In genomic region chr9:55208458-55208789, GRCm38 (mm10) we compare ENCODE assay signal across 8 mouse cellular contexts. TPM values are rescaled to one million over a fixed set of nuclear protein-coding genes. Genes with fewer than 3 reads are reported as not detected.
A peak's percentile ranks its signal among the peaks of the same experiment; 100 is the strongest.
DNase-seq lines count a peak whose midpoint lies in the region; ATAC-seq lines count a peak whose summit lies in the region.

No protein-coding gene starts in this region.

- H3K4me1 ChIP-seq in kidney, embryonic 15.5 days = peaks cover 29% of the 10 kb centered on the region
- peaks cover 9% of the 10 kb centered on the region for H3K4me1 ChIP-seq in brown adipose tissue, adult 24 weeks (ENCODE audit: control insufficient read depth, insufficient read depth, insufficient read length, low read length)
- peaks cover 32% of the 10 kb centered on the region for H3K4me1 ChIP-seq in hindbrain, embryonic 15.5 days (replicated peaks)
- H3K4me1 ChIP-seq in midbrain, embryonic 13.5 days (replicated peaks) = peaks cover 30% of the 10 kb centered on the region

- peaks cover 20% of the 10 kb centered on the region for H3K36me3 ChIP-seq in kidney, embryonic 15.5 days
- peaks cover 13% of the 10 kb centered on the region for H3K36me3 ChIP-seq in hindbrain, embryonic 15.5 days
- H3K36me3 ChIP-seq in midbrain, embryonic 13.5 days = peaks cover 11% of the 10 kb centered on the region; the same call in 1 of the 2 replicates

- peak overlapping the region; percentile 80 for H3K9ac ChIP-seq in kidney, embryonic 15.5 days
- peak overlapping the region; percentile 61 for H3K9ac ChIP-seq in hindbrain, embryonic 15.5 days
- peak overlapping the region; percentile 88 for H3K9ac ChIP-seq in midbrain, embryonic 13.5 days (replicated peaks)

- no peaks in the 10 kb centered on the region for H3K27me3 ChIP-seq in kidney, embryonic 15.5 days
- H3K27me3 ChIP-seq in hindbrain, embryonic 15.5 days = no peaks in the 10 kb centered on the region
- no peaks in the 10 kb centered on the region for H3K27me3 ChIP-seq in midbrain, embryonic 13.5 days

- 0 out of 2 replicates have a peak, but pooled peaks have one; percentile 31 for ATAC-seq in kidney, embryonic 15.5 days (replicated peaks; ENCODE audit: low FRiP score)
- peak; percentile 41; the same call in 1 of the 2 replicates for ATAC-seq in hindbrain, embryonic 15.5 days (ENCODE audit: low FRiP score, low read depth)
- ATAC-seq in midbrain, embryonic 13.5 days = peak; percentile 69

- H3K9me3 ChIP-seq in kidney, embryonic 15.5 days (replicated peaks) = no peaks in the 10 kb centered on the region
- no peaks in the 10 kb centered on the region for H3K9me3 ChIP-seq in hindbrain, embryonic 15.5 days
- no peaks in the 10 kb centered on the region for H3K9me3 ChIP-seq in midbrain, embryonic 13.5 days

- H3K27ac ChIP-seq in kidney, embryonic 15.5 days = peak overlapping the region; percentile 93
- peak overlapping the region; percentile 73 for H3K27ac ChIP-seq in brown adipose tissue, adult 24 weeks (replicated peaks; ENCODE audit: low read depth, low read length)
- H3K27ac ChIP-seq in hindbrain, embryonic 15.5 days (replicated peaks) = peak overlapping the region; percentile 87
- H3K27ac ChIP-seq in midbrain, embryonic 13.5 days = peak overlapping the region; percentile 90

- no peak for DNase-seq in kidney, postnatal 36 days
- DNase-seq in adrenal gland, postnatal 36 days = no peak
- DNase-seq in ovary, adult 18-20 months (ENCODE audit: low spot score) = no peak
- no peak for DNase-seq in thymus, postnatal 14 days

- H3K4me3 ChIP-seq in kidney, embryonic 15.5 days (replicated peaks) = peak overlapping the region; percentile 83
- H3K4me3 ChIP-seq in brown adipose tissue, adult 24 weeks (ENCODE audit: insufficient read depth, low read depth, low read length) = peak overlapping the region; percentile 78
- H3K4me3 ChIP-seq in hindbrain, embryonic 15.5 days = peak overlapping the region; percentile 52
- H3K4me3 ChIP-seq in midbrain, embryonic 13.5 days (replicated peaks) = peak overlapping the region; percentile 85

- peak overlapping the region; percentile 68 for H3K4me2 ChIP-seq in kidney, embryonic 15.5 days
- H3K4me2 ChIP-seq in hindbrain, embryonic 15.5 days = peak overlapping the region; percentile 71
- peak overlapping the region; percentile 78 for H3K4me2 ChIP-seq in midbrain, embryonic 13.5 days (replicated peaks)

- 2% methylated on average over 2 of the region's 2 CpGs for WGBS in kidney, embryonic 15.5 days
- 0% methylated on average over 2 of the region's 2 CpGs for WGBS in hindbrain, embryonic 15.5 days
- 0% methylated on average over 2 of the region's 2 CpGs for WGBS in midbrain, embryonic 13.5 days

RNA-seq across cellular contexts. Expression of gene Fbxo22, which starts 0.3 kb away (rescaled TPM):
- polyA plus RNA-seq in kidney, embryonic 15.5 days (2015; fragmentation: Nextera tagmentation; extraction: Ambion mirVana) = 69.5 and 69.6 TPM in 2 replicates
- 19.0 and 21.6 TPM in 2 replicates for polyA plus RNA-seq in brown adipose tissue, adult 24 weeks (2012; ENCODE audit: insufficient read depth, insufficient read length, missing spikeins)
- polyA plus RNA-seq in hindbrain, embryonic 15.5 days (2015; fragmentation: Nextera tagmentation; extraction: Ambion mirVana) = 77.5 and 82.7 TPM in 2 replicates
- polyA plus RNA-seq in midbrain, embryonic 13.5 days (2015; fragmentation: Nextera tagmentation; extraction: Ambion mirVana) = 87.8 and 89.2 TPM in 2 replicates
- 10 to 100 TPM; 35.8 to 36.8 TPM for total RNA-seq in adrenal gland, postnatal 36 days (2021)

RNA-seq across cellular contexts. Expression of gene Ube2q2, which starts 59.8 kb away (rescaled TPM):
- 30.2 and 33.7 TPM in 2 replicates for polyA plus RNA-seq in kidney, embryonic 15.5 days (2015; fragmentation: Nextera tagmentation; extraction: Ambion mirVana)
- 43.9 and 50.8 TPM in 2 replicates for polyA plus RNA-seq in brown adipose tissue, adult 24 weeks (2012; ENCODE audit: insufficient read depth, insufficient read length, missing spikeins)
- polyA plus RNA-seq in hindbrain, embryonic 15.5 days (2015; fragmentation: Nextera tagmentation; extraction: Ambion mirVana) = 40.0 and 41.3 TPM in 2 replicates
- 32.2 and 38.7 TPM in 2 replicates for polyA plus RNA-seq in midbrain, embryonic 13.5 days (2015; fragmentation: Nextera tagmentation; extraction: Ambion mirVana)
- 10 to 100 TPM; 48.2 to 55.3 TPM for total RNA-seq in adrenal gland, postnatal 36 days (2021)
